Mouse (Mus musculus): ENCODE results near the gene Tmc3. TPM values are rescaled to one million over a fixed set of nuclear protein-coding genes. Genes with fewer than 3 reads are reported as not detected.

Gene Tmc3
- polyA plus RNA-seq (2012; rRNA removed) (0.14 and 0.17 TPM in 2 replicates), polyA plus RNA-seq (2014; fragmentation: Nextera tagmentation; extraction: Ambion mirVana) (0.18 and 0.24 TPM in 2 replicates)

GRCm38 (mm10) chr7:83584639-83585471, at the start of gene Tmc3:
Gene Tmc3 (plus strand): TSS chr7:83584927.
- Histone ChIP-seq H3K4me2 (ENCODE audit: low read depth) (no peak within 1 kb of the TSS), H3K4me1 (replicated peaks; ENCODE audit: control insufficient read depth in 2 of 2, insufficient read depth in 2 of 2, low read length in 1 of 2) (peaks cover 0 to 7% of the 10 kb centered on the region in 2 experiments; a peak in 1 of 4 replicates), H3K4me3 (ENCODE audit: insufficient read depth in 1 of 2, low read depth in 2 of 2, low read length in 2 of 2) (no peak within 1 kb of the TSS; a peak in 1 of 4 replicates), H3K27ac (no peak within 1 kb of the TSS), H3K36me3 (replicated peaks; ENCODE audit: control insufficient read depth, insufficient read depth, low read depth) (no peaks in the 10 kb centered on the region), H3K9me3 (ENCODE audit: control insufficient read depth, low read length) (no peaks in the 10 kb centered on the region), H3K27me3 (ENCODE audit: control insufficient read depth, insufficient read depth, low read length) (no peaks in the 10 kb centered on the region), H3K9ac (replicated peaks) (no peak within 1 kb of the TSS)
- TF ChIP-seq CTCF (IDR thresholded peaks at IDR 0.05; ENCODE audit: low read depth) = no peak
- TF ChIP-seq EP300 (IDR thresholded peaks at IDR 0.05; ENCODE audit: low read depth) = no peak
- DNase-seq (ENCODE audit: low read depth in 3 of 3, low spot score in 3 of 3) (peak in 2 of 3 experiments; percentile 18 to 30), ATAC-seq (ENCODE audit: insufficient read depth) (peak; percentile 89)
- 18% methylated on average over 11 of the region's 11 CpGs for WGBS (ENCODE audit: insufficient replicate concordance)

- H3K9me3 ChIP-seq (ENCODE audit: control insufficient read depth, low read length) = no peaks in the 10 kb centered on the region
- no peak overlapping the region for H3K4me2 ChIP-seq (ENCODE audit: low read depth)
- TF ChIP-seq EP300 (IDR thresholded peaks at IDR 0.05; ENCODE audit: low read depth) (no peak), CTCF (IDR thresholded peaks at IDR 0.05; ENCODE audit: low read depth) (no peak)
- no peaks in the 10 kb centered on the region for H3K4me1 ChIP-seq (replicated peaks; ENCODE audit: control insufficient read depth in 2 of 2, insufficient read depth in 2 of 2, low read length in 1 of 2)
- WGBS (ENCODE audit: insufficient replicate concordance) = 40% methylated on average over 5 of the region's 5 CpGs
- H3K9ac ChIP-seq (replicated peaks) = no peak overlapping the region
- no peaks in the 10 kb centered on the region for H3K36me3 ChIP-seq (replicated peaks; ENCODE audit: control insufficient read depth, insufficient read depth, low read depth)
- ATAC-seq (ENCODE audit: insufficient read depth) (no peak), DNase-seq (ENCODE audit: low read depth in 3 of 3, low spot score in 3 of 3) (no peak)
- H3K27ac ChIP-seq = no peak overlapping the region
- no peak overlapping the region for H3K4me3 ChIP-seq (ENCODE audit: insufficient read depth in 1 of 2, low read depth in 2 of 2, low read length in 2 of 2)
- no peaks in the 10 kb centered on the region for H3K27me3 ChIP-seq (ENCODE audit: control insufficient read depth, insufficient read depth, low read length)
These were observed 43.1 kb upstream of the Tmc3 start for GRCm38 (mm10) chr7:83541536-83542169.

DNA sequence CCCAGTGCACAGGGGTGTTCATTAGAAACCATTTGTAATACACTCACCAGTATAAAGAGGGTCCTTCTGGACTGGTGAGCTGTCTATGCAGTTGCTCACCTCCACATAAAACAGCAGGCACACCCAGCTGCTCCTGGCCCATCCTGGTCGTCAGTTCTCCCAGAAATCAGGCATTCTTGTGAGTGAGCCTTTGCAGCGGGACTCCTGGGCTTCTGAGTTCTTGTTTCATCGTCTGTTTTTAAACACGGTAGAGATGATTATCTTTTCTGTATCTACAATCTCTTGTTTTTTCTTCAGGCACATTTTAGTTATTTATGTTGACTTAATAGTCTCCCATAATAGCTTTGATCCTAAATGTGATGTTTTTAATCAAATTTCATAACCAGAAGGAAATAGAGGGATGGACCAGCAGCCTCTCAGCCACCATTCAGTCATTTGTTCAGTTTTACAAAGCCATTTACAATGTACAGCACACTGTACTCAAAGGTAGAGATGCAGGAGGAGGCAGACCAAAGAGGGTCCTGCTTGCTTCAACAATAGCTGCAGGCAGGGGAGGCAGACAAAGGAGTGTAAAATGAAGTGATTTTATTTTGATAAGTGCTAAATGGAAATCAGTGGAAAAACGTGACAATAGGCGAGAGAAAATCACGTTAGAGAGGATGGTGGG, 35.9 kb upstream of the Tmc3 start:
- Histone ChIP-seq H3K9ac (replicated peaks) (no peak overlapping the region), H3K4me1 (replicated peaks; ENCODE audit: control insufficient read depth in 2 of 2, insufficient read depth in 2 of 2, low read length in 1 of 2) (no peaks in the 10 kb centered on the region), H3K27me3 (ENCODE audit: control insufficient read depth, insufficient read depth, low read length) (no peaks in the 10 kb centered on the region), H3K4me2 (ENCODE audit: low read depth) (no peak overlapping the region), H3K27ac (no peak overlapping the region), H3K36me3 (replicated peaks; ENCODE audit: control insufficient read depth, insufficient read depth, low read depth) (no peaks in the 10 kb centered on the region), H3K4me3 (ENCODE audit: insufficient read depth in 1 of 2, low read depth in 2 of 2, low read length in 2 of 2) (no peak overlapping the region), H3K9me3 (ENCODE audit: control insufficient read depth, low read length) (no peaks in the 10 kb centered on the region)
- no peak for DNase-seq (ENCODE audit: low read depth in 3 of 3, low spot score in 3 of 3)
- ATAC-seq (ENCODE audit: insufficient read depth) = no peak
- TF ChIP-seq EP300 (IDR thresholded peaks at IDR 0.05; ENCODE audit: low read depth) (no peak), CTCF (IDR thresholded peaks at IDR 0.05; ENCODE audit: low read depth) (no peak)
- WGBS (ENCODE audit: insufficient replicate concordance) = 38% methylated on average over 7 of the region's 7 CpGs

DNA sequence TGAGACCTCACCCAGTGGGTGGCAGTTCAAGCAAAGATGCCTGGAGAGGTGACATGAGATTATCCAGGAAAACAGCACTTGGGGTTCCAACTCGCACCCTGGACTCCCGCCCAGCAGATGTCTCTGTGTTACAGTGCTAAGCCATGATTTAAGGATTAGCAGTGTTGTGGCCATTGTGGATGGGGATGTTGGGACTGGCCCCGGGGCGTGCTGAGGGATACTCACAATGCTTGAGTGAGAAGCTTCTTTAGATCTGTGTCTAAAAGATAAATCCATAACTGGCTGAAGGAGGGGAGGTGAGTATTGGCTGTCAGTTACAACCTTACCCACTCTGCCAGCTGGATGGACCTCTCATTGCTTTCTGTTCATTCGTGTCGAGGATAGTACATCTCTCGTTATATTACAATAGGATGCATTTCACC, 35.4 kb upstream of the Tmc3 start:
- Histone ChIP-seq H3K4me2 (ENCODE audit: low read depth) (no peak overlapping the region), H3K36me3 (replicated peaks; ENCODE audit: control insufficient read depth, insufficient read depth, low read depth) (no peaks in the 10 kb centered on the region), H3K9ac (replicated peaks) (no peak overlapping the region), H3K9me3 (ENCODE audit: control insufficient read depth, low read length) (no peaks in the 10 kb centered on the region), H3K4me3 (ENCODE audit: insufficient read depth in 1 of 2, low read depth in 2 of 2, low read length in 2 of 2) (no peak overlapping the region), H3K27me3 (ENCODE audit: control insufficient read depth, insufficient read depth, low read length) (no peaks in the 10 kb centered on the region), H3K27ac (no peak overlapping the region), H3K4me1 (replicated peaks; ENCODE audit: control insufficient read depth in 2 of 2, insufficient read depth in 2 of 2, low read length in 1 of 2) (no peaks in the 10 kb centered on the region)
- TF ChIP-seq CTCF (IDR thresholded peaks at IDR 0.05; ENCODE audit: low read depth) (no peak), EP300 (IDR thresholded peaks at IDR 0.05; ENCODE audit: low read depth) (no peak)
- DNase-seq (ENCODE audit: low read depth in 3 of 3, low spot score in 3 of 3) (no peak), ATAC-seq (ENCODE audit: insufficient read depth) (no peak)
- 55% methylated on average over 7 of the region's 7 CpGs for WGBS (ENCODE audit: insufficient replicate concordance)

Measured in liver, embryonic 14.5 days (tissue).